Mouse (Mus musculus) megakaryocyte, embryonic 14.5 days (primary cell): ENCODE data around the gene Mthfr.

Experiments
- FLI1 ChIP-seq: IDR thresholded peaks from 2 replicates; pipeline ENCODE4 v1.6.1; 2012; ENCODE audit warnings: low read length, inconsistent platforms, mixed read lengths
- GATA1 ChIP-seq: IDR thresholded peaks from 3 replicates; pipeline ENCODE4 v1.6.1; 2012; ENCODE audit warnings: mixed read lengths, low read length, inconsistent platforms, borderline replicate concordance

DNA sequence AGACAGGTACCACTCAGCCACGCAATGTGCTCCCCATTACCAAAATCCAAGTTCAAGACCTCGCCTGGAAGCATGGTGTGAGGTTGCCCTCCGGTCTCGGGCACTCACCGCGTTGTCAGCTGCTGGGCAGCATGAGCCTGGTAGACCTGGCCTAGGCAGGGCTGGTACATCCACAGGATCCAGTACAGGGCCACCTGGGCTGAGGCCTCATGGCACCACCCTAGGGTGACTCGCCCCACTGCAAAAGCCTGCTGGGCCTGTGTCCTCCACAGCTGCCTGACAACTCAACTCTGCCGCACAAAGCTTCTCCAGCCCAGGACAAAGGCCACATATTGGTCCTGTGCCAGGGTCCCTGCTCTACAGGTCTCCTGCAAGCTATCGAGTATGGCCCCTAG is 22.2 kb downstream of the Mthfr start:
- TF ChIP-seq FLI1 (no peak), GATA1 (no peak)
